Mouse (Mus musculus): ENCODE data around the gene Cd19. TPM values are rescaled to one million over a fixed set of nuclear protein-coding genes. Genes with fewer than 3 reads are reported as not detected.

The Cd19 gene
- total RNA-seq (2017), result 49.1 to 63.4 TPM (median 61.8 TPM) in 3 replicates

GRCm38 (mm10) chr7:126414725-126415124, at the start of gene Cd19:
TSS of gene Cd19 (minus strand) at chr7:126414889.
- ATAC-seq (replicated peaks; ENCODE audit: insufficient number of reproducible peaks, low FRiP score, low TSS enrichment, poor library complexity, severe bottlenecking), result no peak

GRCm38 (mm10) chr7:126464121-126464520, 49.4 kb upstream of the Cd19 start:
- ATAC-seq (replicated peaks; ENCODE audit: insufficient number of reproducible peaks, low FRiP score, low TSS enrichment, poor library complexity, severe bottlenecking), result peak; percentile 25; the same call in 1 of the 2 replicates

GRCm38 (mm10) chr7:126463547-126463946, 48.9 kb upstream of the Cd19 start:
- no peak for ATAC-seq (replicated peaks; ENCODE audit: insufficient number of reproducible peaks, low FRiP score, low TSS enrichment, poor library complexity, severe bottlenecking)

DNA sequence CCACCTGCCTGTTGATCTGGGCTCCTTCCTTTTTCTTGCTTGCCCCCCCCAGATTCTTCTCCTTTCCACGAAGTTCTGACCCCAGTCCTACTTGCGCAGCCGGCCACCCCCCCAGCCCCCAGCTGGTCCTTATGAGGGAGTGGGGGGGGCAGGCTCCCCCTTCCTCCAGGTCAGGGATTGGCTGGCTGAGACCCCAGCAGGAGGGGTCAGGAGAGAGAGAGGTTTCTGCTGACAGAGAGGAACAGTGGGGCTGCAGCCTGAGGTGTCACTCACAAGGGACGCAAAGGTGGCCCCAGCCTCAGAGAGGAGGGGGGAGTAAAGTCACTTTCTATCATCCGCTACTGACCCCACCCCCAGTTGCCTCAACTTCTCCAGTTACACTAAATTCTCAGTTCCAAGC, 48.3 kb upstream of the Cd19 start, which contains the start of gene Atp2a1:
Atp2a1 (minus strand) TSS at position 105 of the 400 bp plus-strand sequence.
- no peak for ATAC-seq (replicated peaks; ENCODE audit: insufficient number of reproducible peaks, low FRiP score, low TSS enrichment, poor library complexity, severe bottlenecking)

- no peak for ATAC-seq (replicated peaks; ENCODE audit: insufficient number of reproducible peaks, low FRiP score, low TSS enrichment, poor library complexity, severe bottlenecking)
These were observed 46.9 kb upstream of the Cd19 start for GRCm38 (mm10) chr7:126461626-126462025.

GRCm38 (mm10) chr7:126460623-126461399, 46.1 kb upstream of the Cd19 start:
- ATAC-seq (replicated peaks; ENCODE audit: insufficient number of reproducible peaks, low FRiP score, low TSS enrichment, poor library complexity, severe bottlenecking), result no peak

DNA sequence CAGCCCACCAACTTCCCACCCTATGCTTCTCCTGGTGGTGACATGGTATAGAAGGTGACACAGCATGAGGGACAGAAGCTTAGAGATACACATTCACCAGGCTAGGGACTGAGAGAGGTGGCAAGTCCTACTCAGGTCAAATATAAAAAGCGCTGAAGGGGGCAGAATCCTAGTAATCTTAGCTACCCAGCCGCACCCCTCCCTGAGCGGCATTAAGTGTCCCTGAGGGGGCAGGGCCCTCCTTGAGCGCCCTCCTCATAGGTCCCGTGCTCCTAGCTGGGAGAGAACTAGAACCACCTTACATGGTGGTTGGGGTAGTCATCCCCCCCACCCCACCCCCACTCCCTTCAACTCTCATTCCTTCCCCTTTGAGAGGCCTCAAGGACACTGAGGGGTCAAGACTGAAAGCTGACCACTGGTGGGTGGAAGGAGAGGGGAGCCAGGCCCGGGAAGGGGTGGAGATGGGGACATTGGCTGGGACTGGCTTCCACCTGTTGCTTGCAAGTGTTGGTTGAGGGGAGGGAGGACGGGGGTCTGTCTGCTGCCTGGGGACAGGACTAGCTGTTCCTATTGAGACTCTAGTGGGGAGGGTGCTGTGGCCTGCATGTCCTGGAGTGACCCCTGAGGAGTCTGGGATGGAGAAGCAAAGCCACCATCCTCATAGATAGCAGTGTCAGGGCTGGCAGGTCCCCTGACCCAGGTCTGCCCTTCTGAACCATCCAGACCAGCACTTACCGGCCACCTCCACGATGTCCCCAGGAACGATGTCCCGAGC, 44.3 kb upstream of the Cd19 start:
- ATAC-seq (replicated peaks; ENCODE audit: insufficient number of reproducible peaks, low FRiP score, low TSS enrichment, poor library complexity, severe bottlenecking), result no peak

DNA sequence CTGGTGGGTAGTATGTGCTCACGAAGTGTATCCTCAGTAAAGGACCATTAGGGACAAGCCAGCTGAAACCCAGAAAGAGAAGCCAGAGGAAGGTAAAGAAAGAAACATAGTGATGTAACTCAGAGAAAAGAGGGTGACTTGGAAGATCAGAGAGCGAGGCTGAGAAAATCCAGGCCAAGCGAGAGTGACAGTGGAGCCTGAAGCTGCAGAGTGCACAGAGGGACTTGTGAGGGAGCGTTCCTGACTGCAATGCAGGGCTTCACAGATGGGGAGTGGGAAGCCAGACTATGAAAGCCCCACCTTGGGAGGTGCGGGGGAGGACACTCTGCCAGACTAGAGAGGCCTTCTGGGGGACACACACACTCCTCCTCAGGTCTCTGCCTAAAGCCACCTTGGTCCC, 43.5 kb upstream of the Cd19 start:
- no peak for ATAC-seq (replicated peaks; ENCODE audit: insufficient number of reproducible peaks, low FRiP score, low TSS enrichment, poor library complexity, severe bottlenecking)

- no peak for ATAC-seq (replicated peaks; ENCODE audit: insufficient number of reproducible peaks, low FRiP score, low TSS enrichment, poor library complexity, severe bottlenecking)
These were observed 41.9 kb upstream of the Cd19 start for GRCm38 (mm10) chr7:126456382-126457266.

GRCm38 (mm10) chr7:126455242-126455641, 40.6 kb upstream of the Cd19 start:
- ATAC-seq (replicated peaks; ENCODE audit: insufficient number of reproducible peaks, low FRiP score, low TSS enrichment, poor library complexity, severe bottlenecking), result no peak

DNA sequence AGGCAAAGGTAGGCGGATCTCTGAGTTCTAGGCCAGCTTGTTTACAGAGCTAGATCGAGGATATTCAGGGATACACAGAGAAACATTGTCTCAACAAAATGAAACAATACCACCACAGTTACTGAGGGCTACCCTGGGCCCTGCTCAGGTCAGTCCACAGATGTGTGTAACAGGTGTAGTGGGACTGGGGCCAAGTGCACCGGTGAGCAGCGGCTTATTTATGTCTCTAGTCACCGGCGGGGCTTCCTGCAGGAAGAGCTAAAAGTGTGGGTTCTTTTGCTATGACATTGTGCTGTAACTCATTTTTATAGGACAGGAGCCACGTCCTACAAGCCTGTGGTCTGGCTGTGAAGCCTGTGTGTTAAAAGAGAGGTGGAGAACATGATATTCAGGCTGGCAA, 39.2 kb upstream of the Cd19 start:
- no peak for ATAC-seq (replicated peaks; ENCODE audit: insufficient number of reproducible peaks, low FRiP score, low TSS enrichment, poor library complexity, severe bottlenecking)

DNA sequence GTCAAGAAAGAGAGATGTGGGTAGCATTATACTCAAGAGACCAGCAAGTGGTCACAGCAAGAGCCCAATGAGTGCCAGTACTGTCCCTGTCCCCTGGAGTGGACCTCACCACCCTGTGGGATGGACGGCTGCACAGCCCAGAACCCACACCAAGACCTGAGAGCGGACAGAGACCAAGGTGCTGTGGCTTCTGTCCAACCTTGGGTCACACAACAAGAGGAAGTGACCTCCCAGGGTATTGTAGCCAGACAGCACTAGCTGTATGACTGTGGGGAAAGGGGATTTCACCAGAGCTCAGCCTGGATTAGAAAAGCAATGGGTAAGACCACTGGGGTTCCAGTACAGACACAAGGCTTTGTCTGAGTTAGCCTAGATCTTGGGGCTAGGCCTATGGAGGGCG, 37.6 kb upstream of the Cd19 start:
- ATAC-seq (replicated peaks; ENCODE audit: insufficient number of reproducible peaks, low FRiP score, low TSS enrichment, poor library complexity, severe bottlenecking), result no peak

DNA sequence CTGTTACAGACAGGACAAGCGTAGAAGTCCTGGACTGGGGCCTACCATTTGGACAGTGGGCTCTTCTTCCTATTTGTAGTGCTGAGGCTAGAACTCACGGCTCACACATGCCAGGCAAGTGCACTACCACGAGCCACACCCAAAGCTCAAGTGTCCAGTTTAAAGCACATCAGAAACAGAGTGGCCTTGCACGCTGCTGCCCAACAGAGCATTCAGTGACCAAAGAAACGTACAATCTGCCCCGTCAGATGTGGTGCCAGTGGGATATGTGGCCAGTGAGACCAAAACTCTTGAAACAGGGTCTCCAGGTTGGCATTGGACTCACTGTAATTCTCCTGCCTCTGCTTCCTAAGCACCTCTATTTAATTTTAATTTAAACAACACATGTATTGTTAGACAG, 36.0 kb upstream of the Cd19 start:
- no peak for ATAC-seq (replicated peaks; ENCODE audit: insufficient number of reproducible peaks, low FRiP score, low TSS enrichment, poor library complexity, severe bottlenecking)

GRCm38 (mm10) chr7:126449991-126450390, 35.3 kb upstream of the Cd19 start:
- ATAC-seq (replicated peaks; ENCODE audit: insufficient number of reproducible peaks, low FRiP score, low TSS enrichment, poor library complexity, severe bottlenecking), result no peak

DNA sequence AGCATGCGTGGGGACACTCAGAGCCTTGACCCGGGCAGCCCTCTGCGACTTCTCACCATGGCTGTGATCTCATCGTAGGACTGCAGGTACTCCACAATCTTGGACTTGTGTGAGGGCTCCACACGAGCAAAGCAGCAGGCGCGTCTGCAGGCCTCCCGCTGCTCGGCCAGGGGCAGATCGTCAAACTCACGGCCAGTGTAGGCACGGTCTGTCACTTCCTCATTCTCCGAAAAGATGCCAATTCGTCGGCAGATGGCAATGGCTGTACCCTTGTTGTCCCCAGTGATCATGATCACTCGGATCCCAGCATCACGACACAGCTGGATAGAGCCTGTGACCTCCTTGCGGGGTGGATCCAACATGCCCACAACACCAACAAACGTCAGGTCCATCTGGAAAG, 33.8 kb upstream of the Cd19 start:
- no peak for ATAC-seq (replicated peaks; ENCODE audit: insufficient number of reproducible peaks, low FRiP score, low TSS enrichment, poor library complexity, severe bottlenecking)

GRCm38 (mm10) chr7:126446217-126446616, 31.5 kb upstream of the Cd19 start:
- no peak for ATAC-seq (replicated peaks; ENCODE audit: insufficient number of reproducible peaks, low FRiP score, low TSS enrichment, poor library complexity, severe bottlenecking)

DNA sequence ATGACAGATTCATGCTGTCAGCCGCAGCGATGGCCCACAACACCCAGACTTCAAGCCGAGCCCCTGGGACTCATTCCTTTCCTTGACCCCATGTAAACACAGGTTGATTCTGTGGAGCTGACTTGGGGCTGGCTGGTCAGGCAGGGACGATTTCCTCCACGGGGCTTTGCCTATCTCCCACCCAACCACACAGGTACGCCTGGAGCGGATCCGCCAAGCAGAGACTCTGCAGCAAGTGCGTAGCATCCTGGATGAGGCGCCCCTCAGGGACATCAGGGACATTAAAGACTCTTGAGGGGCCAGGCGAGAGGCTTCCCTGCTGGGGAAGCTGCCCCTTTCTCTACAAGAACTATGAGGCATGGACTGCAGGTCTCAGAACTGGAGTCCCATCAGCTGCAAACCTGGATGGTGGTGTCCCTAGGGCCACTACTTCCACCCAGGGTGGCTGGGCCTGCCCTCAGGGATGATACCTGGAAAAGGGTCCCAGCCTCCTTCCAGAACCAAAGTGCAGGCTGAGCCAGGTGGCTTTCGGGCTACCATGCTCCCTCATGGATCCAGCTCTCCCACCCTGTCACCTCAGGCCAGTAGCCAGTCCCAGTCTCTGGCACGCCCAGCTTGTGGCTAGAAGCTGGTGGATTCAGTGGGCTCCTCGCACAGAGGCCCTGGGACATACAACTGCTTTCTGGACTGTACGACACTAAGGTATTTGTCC, 30.6 kb upstream of the Cd19 start:
- no peak for ATAC-seq (replicated peaks; ENCODE audit: insufficient number of reproducible peaks, low FRiP score, low TSS enrichment, poor library complexity, severe bottlenecking)

- ATAC-seq (replicated peaks; ENCODE audit: insufficient number of reproducible peaks, low FRiP score, low TSS enrichment, poor library complexity, severe bottlenecking), result no peak
These were observed 29.8 kb upstream of the Cd19 start for GRCm38 (mm10) chr7:126444536-126444935.

Data from monocyte, adult 5-6 weeks (primary cell).